Mouse (Mus musculus) CD4-positive, CD25-positive, alpha-beta regulatory T cell, adult 9 weeks (primary cell): ENCODE results near the gene Mpc1. TPM values are rescaled to one million over a fixed set of nuclear protein-coding genes. Genes with fewer than 3 reads are reported as not detected.

Source experiments
- polyA plus RNA-seq: library from polyadenylated mRNA; unstranded; fragments of 100-300 nt; shearing (Covaris generic); gene quantifications from one replicate; pipeline ENCODE4 v1.2.1, GENCODE M21; 2017

The Mpc1 gene
- polyA plus RNA-seq, result 187 TPM

DNA sequence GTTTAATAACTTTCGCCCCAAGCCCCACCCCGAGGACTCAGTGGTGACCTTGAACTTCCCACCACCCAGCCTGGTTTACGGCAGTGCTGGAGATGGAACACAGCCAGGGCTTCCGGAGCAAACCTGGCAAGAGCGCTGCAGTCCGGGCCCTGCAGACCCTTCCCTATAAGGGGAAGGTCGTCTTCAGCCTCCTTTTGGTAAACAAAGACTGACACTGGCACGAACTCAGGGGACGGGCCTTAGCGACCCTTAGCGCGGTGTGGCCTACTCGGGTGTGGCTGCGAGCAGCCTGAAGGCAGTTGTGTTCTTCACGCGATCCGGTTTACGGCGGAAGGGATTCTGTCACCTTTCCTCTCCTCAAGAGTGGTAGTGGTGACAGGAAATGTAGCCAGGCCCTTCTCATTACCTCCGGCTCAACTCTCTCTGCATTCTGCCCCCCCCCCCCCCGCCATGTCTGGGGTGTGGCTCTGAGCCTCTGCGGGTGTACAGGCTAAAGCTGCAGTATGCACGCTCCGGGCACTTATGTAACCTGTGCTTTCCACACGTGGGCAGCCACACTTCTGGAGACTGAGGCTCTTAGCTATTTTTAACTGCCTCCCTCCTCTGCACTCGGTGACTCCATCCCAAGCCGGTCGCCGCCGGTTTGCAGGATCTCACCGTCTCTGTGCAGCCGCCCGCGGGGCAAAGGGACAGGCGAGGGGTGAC is at the start of gene Mpc1:
TSS of gene Mpc1 (plus strand) at position 84 of the 705 bp plus-strand sequence.

DNA sequence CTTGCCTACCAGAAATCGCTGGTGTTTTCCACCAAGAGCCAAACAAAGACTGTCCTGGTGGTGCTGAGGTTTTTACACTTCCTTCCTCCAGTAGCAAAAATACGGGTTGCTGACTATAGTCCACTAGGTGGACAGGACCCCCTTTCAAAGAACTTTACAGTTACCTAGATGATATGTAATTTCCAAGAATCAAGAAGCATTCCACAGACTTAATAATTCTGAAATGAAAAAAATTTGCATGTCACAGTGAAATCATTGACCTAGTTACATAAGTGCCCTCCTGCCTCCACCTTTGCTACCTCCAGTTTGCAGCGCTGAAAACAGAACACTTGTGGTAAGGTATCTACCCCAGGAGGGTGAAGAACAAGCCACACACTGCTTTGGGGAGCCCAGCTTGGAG is 47.0 kb upstream of the Mpc1 start, which contains the start of gene Ccr6:
TSS of gene Ccr6 (plus strand) at position 301 of the 400 bp plus-strand sequence.

DNA sequence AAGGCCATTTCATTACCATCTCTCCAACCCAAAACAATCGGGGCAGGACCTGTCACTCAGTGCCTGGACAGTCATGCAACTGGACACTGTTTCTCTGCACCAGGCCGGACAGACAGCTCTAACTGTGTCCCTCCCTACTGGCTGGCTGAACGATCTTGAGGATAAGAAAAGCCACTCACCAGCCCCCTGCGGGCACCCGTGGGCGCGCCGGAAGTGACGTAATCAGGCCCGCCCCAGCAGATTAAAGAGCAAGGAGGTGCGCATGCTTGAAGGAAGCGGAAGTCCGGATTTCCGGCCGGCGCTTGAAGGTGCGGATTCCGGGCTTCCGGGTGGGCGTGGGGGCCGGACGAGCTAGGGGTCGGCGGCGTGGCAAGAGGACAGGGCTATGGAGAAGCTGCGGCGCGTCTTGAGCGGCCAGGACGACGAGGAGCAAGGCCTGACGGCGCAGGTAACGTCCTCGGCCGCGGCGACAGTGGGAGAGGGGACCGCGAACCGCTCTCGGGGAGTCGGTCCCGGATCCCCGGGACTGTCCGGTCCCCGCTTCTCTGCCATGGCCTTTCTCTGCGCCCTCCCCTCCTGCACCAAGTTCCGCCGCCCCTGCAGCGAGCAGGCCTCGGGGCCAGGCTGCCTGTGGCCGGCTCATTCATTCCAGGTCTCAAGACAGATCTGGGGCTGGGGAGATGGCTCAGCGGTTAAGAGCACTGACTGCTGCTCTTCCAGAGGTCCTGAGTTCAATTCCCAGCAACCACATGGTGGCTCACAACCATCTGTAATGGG is 28.3 kb downstream of the Mpc1 start, which contains the start of gene Sft2d1:
TSS of gene Sft2d1 (plus strand) at position 265 of the 777 bp plus-strand sequence.

DNA sequence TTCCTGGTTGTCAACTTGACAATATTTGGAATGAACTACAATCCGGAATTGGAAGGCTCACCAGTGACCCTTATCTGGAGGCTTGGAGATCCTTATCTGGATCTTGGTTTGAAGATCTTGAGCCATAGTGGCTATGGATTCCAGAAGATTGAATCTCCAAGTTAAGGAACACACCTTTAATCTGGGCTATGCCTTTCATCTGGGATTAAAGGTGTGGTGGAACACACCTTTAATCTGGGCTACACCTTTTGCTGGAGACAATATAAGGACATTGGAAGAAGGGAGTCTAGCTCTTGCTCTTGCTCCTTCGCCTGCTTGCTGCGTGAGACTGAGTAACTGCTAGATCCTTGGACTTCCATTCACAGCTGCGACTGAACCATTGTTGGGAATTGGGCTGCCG is 54.5 kb downstream of the Mpc1 start, which contains the start of gene Prr18:
TSS of gene Prr18 (plus strand) at position 301 of the 400 bp plus-strand sequence.

Other genes with a start within 250 kb of the Mpc1 start
- not detected for gene Gm49673, start 135.1 kb upstream of the Mpc1 start, polyA plus RNA-seq
- 23.2 TPM for gene Rnaset2a, start 134.8 kb upstream of the Mpc1 start, polyA plus RNA-seq
- gene Fgfr1op, start 117.4 kb upstream of the Mpc1 start, polyA plus RNA-seq, result 34.0 TPM
- 52.0 TPM for gene Ccr6, start 46.9 kb upstream of the Mpc1 start, polyA plus RNA-seq
- 209 TPM for gene Sft2d1, start 28.2 kb downstream of the Mpc1 start, polyA plus RNA-seq
- 0.11 TPM for gene Prr18, start 54.6 kb downstream of the Mpc1 start, polyA plus RNA-seq
- gene T2, start 73.1 kb downstream of the Mpc1 start, polyA plus RNA-seq, result not detected
- not detected for gene T, start 151.5 kb downstream of the Mpc1 start, polyA plus RNA-seq
- gene Pde10a, start 242.5 kb downstream of the Mpc1 start, polyA plus RNA-seq, result not detected